Mouse (Mus musculus) midbrain, embryonic 13.5 days (tissue): ENCODE results near the gene 1700061G19Rik. TPM values are rescaled to one million over a fixed set of nuclear protein-coding genes. Genes with fewer than 3 reads are reported as not detected.
A peak's percentile ranks its signal among the peaks of the same experiment; 100 is the strongest.

Source experiments
- ATAC-seq: fragments of 200-750 bp; cut with Nextera tagmentation; 2 replicates; pipeline ENCODE4 v1.8.0; 2017; ENCODE audit warnings: mild to moderate bottlenecking, moderate TSS enrichment, moderate library complexity
- H3K27ac ChIP-seq: fragments of 300-500 bp; sonication (generic); 2 replicates; pipeline ENCODE4 v1.5.1; 2015; ENCODE audit warnings: inconsistent platforms, mild to moderate bottlenecking, moderate library complexity
- H3K27me3 ChIP-seq: fragments of 300-500 bp; sonication (generic); 2 replicates; pipeline ENCODE4 v1.6.1; 2015; ENCODE audit warnings: mild to moderate bottlenecking, inconsistent platforms
- H3K36me3 ChIP-seq: fragments of 300-500 bp; sonication (generic); 2 replicates; pipeline ENCODE4 v1.6.1; 2015; ENCODE audit warnings: mild to moderate bottlenecking, inconsistent platforms
- H3K4me1 ChIP-seq: fragments of 300-500 bp; sonication (generic); replicated peaks from 2 replicates; pipeline ENCODE4 v1.6.1; 2015; ENCODE audit warnings: inconsistent platforms
- H3K4me2 ChIP-seq: fragments of 300-500 bp; sonication (generic); replicated peaks from 2 replicates; pipeline ENCODE4 v1.6.1; 2015; ENCODE audit warnings: moderate library complexity, mild to moderate bottlenecking, inconsistent platforms
- H3K4me3 ChIP-seq: fragments of 300-500 bp; sonication (generic); replicated peaks from 2 replicates; pipeline ENCODE4 v1.5.1; 2015; ENCODE audit warnings: mild to moderate bottlenecking, inconsistent platforms
- H3K9ac ChIP-seq: fragments of 300-500 bp; sonication (generic); replicated peaks from 2 replicates; pipeline ENCODE4 v1.6.1; 2015; ENCODE audit warnings: mild to moderate bottlenecking, inconsistent platforms
- H3K9me3 ChIP-seq: fragments of 300-500 bp; sonication (generic); 2 replicates; pipeline ENCODE4 v1.6.1; 2016; ENCODE audit warnings: mild to moderate bottlenecking, inconsistent platforms
- WGBS: fragments of 180-500 bp; shearing (Covaris S2); methylation state at CpG from one replicate; pipeline ENCODE4 v1.1.7; 2015; 5-methylcytosine and 5-hydroxymethylcytosine counted together
- polyA plus RNA-seq: library from polyadenylated mRNA; unstranded; fragments of >200 nt; fragmentation: Nextera tagmentation; extraction: Ambion mirVana; gene quantifications from 2 replicates; pipeline ENCODE4 v1.2.1, GENCODE M21; 2015

Gene 1700061G19Rik
- polyA plus RNA-seq, 1 experiment from 2014 or later = 0.74 TPM

GRCm38 (mm10) chr17:56933395-56933794, 58.1 kb downstream of the 1700061G19Rik start:
- WGBS = 91% methylated on average over 2 of the region's 2 CpGs
- H3K9ac ChIP-seq = peak overlapping the region; percentile 96; the same call in 1 of the 2 replicates
- peaks cover 52% of the 10 kb centered on the region for H3K4me1 ChIP-seq
- no peaks in the 10 kb centered on the region for H3K9me3 ChIP-seq
- H3K27ac ChIP-seq = no peak overlapping the region
- H3K36me3 ChIP-seq = no peaks in the 10 kb centered on the region
- no peak for ATAC-seq
- H3K4me3 ChIP-seq = peak overlapping the region; percentile 92
- H3K27me3 ChIP-seq = peaks cover 10% of the 10 kb centered on the region; the same call in 1 of the 2 replicates
- H3K4me2 ChIP-seq = peak overlapping the region; percentile 94

- H3K4me2 ChIP-seq = peak overlapping the region; percentile 94
- peak overlapping the region; percentile 87 for H3K27ac ChIP-seq
- H3K4me3 ChIP-seq = peak overlapping the region; percentile 92
- H3K27me3 ChIP-seq = peaks cover 10% of the 10 kb centered on the region; the same call in 1 of the 2 replicates
- peak; percentile 73 for ATAC-seq
- WGBS = 1% methylated on average over 45 of the region's 45 CpGs
- no peaks in the 10 kb centered on the region for H3K36me3 ChIP-seq
- H3K9me3 ChIP-seq = no peaks in the 10 kb centered on the region
- H3K4me1 ChIP-seq = peaks cover 45% of the 10 kb centered on the region
- H3K9ac ChIP-seq = peak overlapping the region; percentile 96
Measured at GRCm38 (mm10) chr17:56934545-56935330, 59.5 kb downstream of the 1700061G19Rik start.

GRCm38 (mm10) chr17:56935363-56936131, 60.3 kb downstream of the 1700061G19Rik start, which contains the start of gene Mllt1:
Mllt1 (minus strand) TSS chr17:56935415.
- Histone ChIP-seq H3K4me1 (peaks cover 42% of the 10 kb centered on the region), H3K4me3 (peak within 1 kb of the TSS; percentile 92), H3K9ac (peak within 1 kb of the TSS; percentile 96), H3K9me3 (no peaks in the 10 kb centered on the region), H3K4me2 (peak within 1 kb of the TSS; percentile 94), H3K27me3 (peaks cover 10% of the 10 kb centered on the region; the same call in 1 of the 2 replicates), H3K27ac (peak within 1 kb of the TSS; percentile 87), H3K36me3 (no peaks in the 10 kb centered on the region)
- peak; percentile 99 for ATAC-seq
- 3% methylated on average over 61 of the region's 76 CpGs for WGBS

GRCm38 (mm10) chr17:56936731-56937130, 61.5 kb downstream of the 1700061G19Rik start:
- H3K9me3 ChIP-seq = peaks cover 3% of the 10 kb centered on the region; the same call in 1 of the 2 replicates
- no peaks in the 10 kb centered on the region for H3K36me3 ChIP-seq
- no peak overlapping the region for H3K9ac ChIP-seq
- ATAC-seq = no peak
- H3K27me3 ChIP-seq = peaks cover 10% of the 10 kb centered on the region; the same call in 1 of the 2 replicates
- no peak overlapping the region for H3K27ac ChIP-seq
- H3K4me1 ChIP-seq = peaks cover 30% of the 10 kb centered on the region
- H3K4me2 ChIP-seq = no peak overlapping the region
- H3K4me3 ChIP-seq = no peak overlapping the region
- WGBS = 95% methylated on average over 7 of the region's 7 CpGs

Other genes with a start within 250 kb of the 1700061G19Rik start
- 40.9 and 43.4 TPM in 2 replicates for gene Lonp1, start 248.6 kb upstream of the 1700061G19Rik start, polyA plus RNA-seq
- 1.8 and 2.0 TPM in 2 replicates for gene Catsperd, start 247.3 kb upstream of the 1700061G19Rik start, polyA plus RNA-seq
- 108 and 109 TPM in 2 replicates for gene Ranbp3, start 202.2 kb upstream of the 1700061G19Rik start, polyA plus RNA-seq
- gene Ndufa11, start 157.7 kb upstream of the 1700061G19Rik start, polyA plus RNA-seq = 465 and 479 TPM in 2 replicates
- 15.5 and 18.2 TPM in 2 replicates for gene Vmac, start 157.5 kb upstream of the 1700061G19Rik start, polyA plus RNA-seq
- gene Nrtn, start 117.9 kb upstream of the 1700061G19Rik start, polyA plus RNA-seq = 2.9 and 4.0 TPM in 2 replicates
- 63.7 TPM in 2 replicates for gene Dus3l, start 110.7 kb upstream of the 1700061G19Rik start, polyA plus RNA-seq
- gene Prr22, start 105.2 kb upstream of the 1700061G19Rik start, polyA plus RNA-seq = 1.7 and 1.9 TPM in 2 replicates
- 4.0 and 6.3 TPM in 2 replicates for gene Rfx2, start 44.5 kb upstream of the 1700061G19Rik start, polyA plus RNA-seq
- not detected in 2 replicates for gene Acsbg2, start 1.0 kb upstream of the 1700061G19Rik start, polyA plus RNA-seq
- 74.6 and 90.0 TPM in 2 replicates for gene Mllt1, start 59.9 kb downstream of the 1700061G19Rik start, polyA plus RNA-seq
- not detected in 2 replicates for gene Acer1, start 106.6 kb downstream of the 1700061G19Rik start, polyA plus RNA-seq
- 168 and 174 TPM in 2 replicates for gene Clpp, start 114.8 kb downstream of the 1700061G19Rik start, polyA plus RNA-seq
- 40.2 and 45.5 TPM in 2 replicates for gene Alkbh7, start 121.9 kb downstream of the 1700061G19Rik start, polyA plus RNA-seq
- gene Pspn, start 124.5 kb downstream of the 1700061G19Rik start, polyA plus RNA-seq = 0.64 TPM in 1 of 2 replicates, not detected in the other
- gene Gtf2f1, start 135.8 kb downstream of the 1700061G19Rik start, polyA plus RNA-seq = 68.0 and 74.8 TPM in 2 replicates
- 0.28 and 0.75 TPM in 2 replicates for gene Gm17949, start 136.0 kb downstream of the 1700061G19Rik start, polyA plus RNA-seq
- 33.1 and 39.1 TPM in 2 replicates for gene Khsrp, start 156.0 kb downstream of the 1700061G19Rik start, polyA plus RNA-seq
- gene Slc25a41, start 166.2 kb downstream of the 1700061G19Rik start, polyA plus RNA-seq = not detected in 2 replicates
- 0.73 and 1.2 TPM in 2 replicates for gene Crb3, start 183.6 kb downstream of the 1700061G19Rik start, polyA plus RNA-seq
- 24.3 and 26.9 TPM in 2 replicates for gene Slc25a23, start 184.4 kb downstream of the 1700061G19Rik start, polyA plus RNA-seq
- 3.1 and 4.5 TPM in 2 replicates for gene Dennd1c, start 203.0 kb downstream of the 1700061G19Rik start, polyA plus RNA-seq
- 307 and 321 TPM in 2 replicates for gene Tubb4a, start 212.3 kb downstream of the 1700061G19Rik start, polyA plus RNA-seq
- 5.7 and 6.6 TPM in 2 replicates for gene Tnfsf9, start 229.8 kb downstream of the 1700061G19Rik start, polyA plus RNA-seq